ENCODE assay signal across 8 mouse cellular contexts in genomic region chr1:58423371-58424248, GRCm38 (mm10). TPM values are rescaled to one million over a fixed set of nuclear protein-coding genes. Genes with fewer than 3 reads are reported as not detected.
DNase-seq lines count a peak whose midpoint lies in the region; ATAC-seq lines count a peak whose summit lies in the region.

TSS of gene Clk1 (minus strand) at chr1:58424066.

- peak within 1 kb of the TSS; percentile 100 for H3K9ac ChIP-seq in heart, embryonic 15.5 days
- peak within 1 kb of the TSS; percentile 100 for H3K9ac ChIP-seq in liver, embryonic 15.5 days
- H3K9ac ChIP-seq in neural tube, embryonic 12.5 days, result peak within 1 kb of the TSS; percentile 99

- peaks cover 22% of the 10 kb centered on the region for H3K4me1 ChIP-seq in forebrain, embryonic 10.5 days
- peaks cover 22% of the 10 kb centered on the region for H3K4me1 ChIP-seq in heart, embryonic 15.5 days (replicated peaks)
- H3K4me1 ChIP-seq in liver, embryonic 15.5 days (replicated peaks), result peaks cover 33% of the 10 kb centered on the region
- peaks cover 16% of the 10 kb centered on the region for H3K4me1 ChIP-seq in neural tube, embryonic 12.5 days

- H3K27ac ChIP-seq in forebrain, embryonic 10.5 days, result peak within 1 kb of the TSS; percentile 98
- peak within 1 kb of the TSS; percentile 100 for H3K27ac ChIP-seq in heart, embryonic 15.5 days
- H3K27ac ChIP-seq in liver, embryonic 15.5 days (replicated peaks), result peak within 1 kb of the TSS; percentile 99
- peak within 1 kb of the TSS; percentile 95 for H3K27ac ChIP-seq in neural tube, embryonic 12.5 days

- WGBS in forebrain, embryonic 10.5 days, result under 1% methylated on average over 79 of the region's 79 CpGs
- under 1% methylated on average over 79 of the region's 79 CpGs for WGBS in heart, embryonic 15.5 days
- WGBS in liver, embryonic 15.5 days (ENCODE audit: insufficient replicate concordance), result under 1% methylated on average over 79 of the region's 79 CpGs
- WGBS in neural tube, embryonic 12.5 days, result under 1% methylated on average over 79 of the region's 79 CpGs

- peaks cover 39% of the 10 kb centered on the region for H3K36me3 ChIP-seq in forebrain, embryonic 10.5 days (replicated peaks)
- H3K36me3 ChIP-seq in heart, embryonic 15.5 days, result peaks cover 25% of the 10 kb centered on the region
- peaks cover 31% of the 10 kb centered on the region for H3K36me3 ChIP-seq in liver, embryonic 15.5 days (replicated peaks)
- peaks cover 21% of the 10 kb centered on the region for H3K36me3 ChIP-seq in neural tube, embryonic 12.5 days

- H3K9me3 ChIP-seq in forebrain, embryonic 10.5 days, result no peaks in the 10 kb centered on the region
- H3K9me3 ChIP-seq in heart, embryonic 15.5 days (replicated peaks), result no peaks in the 10 kb centered on the region
- no peaks in the 10 kb centered on the region for H3K9me3 ChIP-seq in liver, embryonic 15.5 days (replicated peaks)
- no peaks in the 10 kb centered on the region for H3K9me3 ChIP-seq in neural tube, embryonic 12.5 days

- DNase-seq in CD8-positive naive resting alpha-beta T cell, adult 2 months (ENCODE audit: low read depth in 2 of 2, low spot score in 2 of 2), result peak; percentile 94 to 96
- DNase-seq in c-Kit-positive CD71-negative TER-119-negative erythroid progenitor cells, embryonic 14.5 days (ENCODE audit: low read depth), result peak; percentile 87
- DNase-seq in forebrain, embryonic 10.5 days (ENCODE audit: extremely low spot score, low spot score), result peak; percentile 92
- DNase-seq in kidney, postnatal 36 days, result peak; percentile 97 to 99
- peak; percentile 68 for DNase-seq in telencephalon, adult 2 months (ENCODE audit: low read depth, low spot score)

- H3K27me3 ChIP-seq in forebrain, embryonic 10.5 days (ENCODE audit: poor library complexity, severe bottlenecking), result no peaks in the 10 kb centered on the region
- no peaks in the 10 kb centered on the region for H3K27me3 ChIP-seq in heart, embryonic 15.5 days
- no peaks in the 10 kb centered on the region for H3K27me3 ChIP-seq in liver, embryonic 15.5 days
- no peaks in the 10 kb centered on the region for H3K27me3 ChIP-seq in neural tube, embryonic 12.5 days (replicated peaks)

- peak within 1 kb of the TSS; percentile 89 for H3K4me3 ChIP-seq in forebrain, embryonic 10.5 days
- H3K4me3 ChIP-seq in heart, embryonic 15.5 days, result peak within 1 kb of the TSS; percentile 99
- H3K4me3 ChIP-seq in liver, embryonic 15.5 days (replicated peaks), result peak within 1 kb of the TSS; percentile 100
- H3K4me3 ChIP-seq in neural tube, embryonic 12.5 days, result peak within 1 kb of the TSS; percentile 99

- H3K4me2 ChIP-seq in heart, embryonic 15.5 days, result peak within 1 kb of the TSS; percentile 71
- H3K4me2 ChIP-seq in liver, embryonic 15.5 days, result peak within 1 kb of the TSS; percentile 75
- H3K4me2 ChIP-seq in neural tube, embryonic 12.5 days (replicated peaks), result peak within 1 kb of the TSS; percentile 72

- ATAC-seq in heart, embryonic 15.5 days (replicated peaks; ENCODE audit: insufficient number of reproducible peaks, insufficient read depth, low FRiP score, low read depth), result peak; percentile 92
- ATAC-seq in liver, embryonic 15.5 days (ENCODE audit: insufficient read depth), result peak; percentile 89
- peak; percentile 93 for ATAC-seq in neural tube, embryonic 12.5 days (ENCODE audit: low FRiP score, low read depth)

RNA-seq across cellular contexts. Expression of gene Clk1, which starts in this region (rescaled TPM):
- polyA plus RNA-seq in forebrain, embryonic 10.5 days (2016; fragmentation: Nextera tagmentation; extraction: Ambion mirVana), result 124 and 127 TPM in 2 replicates
- 125 and 126 TPM in 2 replicates for polyA plus RNA-seq in heart, embryonic 15.5 days (2015; fragmentation: Nextera tagmentation; extraction: Ambion mirVana)
- 79.8 TPM in 2 replicates for polyA plus RNA-seq in liver, embryonic 15.5 days (2015; fragmentation: Nextera tagmentation; extraction: Ambion mirVana)
- 164 and 177 TPM in 2 replicates for polyA plus RNA-seq in neural tube, embryonic 12.5 days (2016; fragmentation: Nextera tagmentation; extraction: Ambion mirVana)

Comparison
In these comparisons a context has a peak if more than half of its experiments do, and no peak if none do; other contexts are left out.
1. Peak in every context shown above with its lines: DNase-seq, ATAC-seq, H3K4me3 ChIP-seq and H3K27ac ChIP-seq.